Mouse (Mus musculus) limb, embryonic 11.5 days (tissue): Measurements from ENCODE around the gene Epha3. TPM values are rescaled to one million over a fixed set of nuclear protein-coding genes. Genes with fewer than 3 reads are reported as not detected.

Experiments used
- ATAC-seq: fragments of 200-750 bp; cut with Nextera tagmentation; 2 replicates; pipeline ENCODE4 v1.8.0; 2017; ENCODE audit warnings: low read depth; ENCODE audit not compliant: insufficient number of reproducible peaks, low FRiP score, low TSS enrichment
- DNase-seq: peaks from one replicate; pipeline ENCODE4 v3.0.0-alpha.2; 2015; ENCODE audit warnings: low spot score
- H3K27ac ChIP-seq: fragments of 300-500 bp; sonication (generic); replicated peaks from 2 replicates; pipeline ENCODE4 v1.5.1; 2014; ENCODE audit warnings: low read depth, mild to moderate bottlenecking, low read length
- H3K27me3 ChIP-seq: fragments of 300-500 bp; sonication (generic); 2 replicates; pipeline ENCODE4 v1.6.1; 2014; ENCODE audit warnings: mild to moderate bottlenecking, low read length, mixed read lengths; ENCODE audit not compliant: control insufficient read depth, insufficient read depth
- H3K36me3 ChIP-seq: fragments of 300-500 bp; sonication (generic); 2 replicates; pipeline ENCODE4 v1.6.1; 2014; ENCODE audit warnings: mild to moderate bottlenecking, low read length, moderate library complexity, mixed read lengths; ENCODE audit not compliant: control insufficient read depth, insufficient read depth
- H3K4me1 ChIP-seq: fragments of 300-500 bp; sonication (generic); 2 replicates; pipeline ENCODE4 v1.6.1; 2014; ENCODE audit warnings: low read length, mixed read lengths; ENCODE audit not compliant: control insufficient read depth, insufficient read depth
- H3K4me2 ChIP-seq: fragments of 300-500 bp; sonication (generic); 2 replicates; pipeline ENCODE4 v1.6.1; 2014; ENCODE audit warnings: low read depth, mild to moderate bottlenecking, moderate library complexity; ENCODE audit not compliant: severe bottlenecking
- H3K4me3 ChIP-seq: fragments of 300-500 bp; sonication (generic); 2 replicates; pipeline ENCODE4 v1.5.1; 2014; ENCODE audit warnings: low read depth, low read length
- H3K9ac ChIP-seq: fragments of 300-500 bp; sonication (generic); 2 replicates; pipeline ENCODE4 v1.6.1; 2014; ENCODE audit warnings: mild to moderate bottlenecking, low read length
- H3K9me3 ChIP-seq: fragments of 300-500 bp; sonication (generic); 2 replicates; pipeline ENCODE4 v1.6.1; 2016; ENCODE audit warnings: low read length; ENCODE audit not compliant: control insufficient read depth
- WGBS: fragments of 180-500 bp; shearing (Covaris S2); extraction: QIAGEN DNeasy Blood & Tissue Kit; methylation state at CpG from one replicate; pipeline ENCODE4 v1.1.7; 2014; 5-methylcytosine and 5-hydroxymethylcytosine counted together
- polyA plus RNA-seq: library from polyadenylated mRNA; unstranded; fragments of >200 nt; fragmentation: Nextera tagmentation; extraction: Ambion mirVana; gene quantifications from 2 replicates; pipeline ENCODE4 v1.2.1, GENCODE M21; 2014

Epha3 gene
- polyA plus RNA-seq, 1 experiment from 2014 or later: 16.8 TPM

- Histone ChIP-seq H3K27ac (no peak overlapping the region), H3K4me2 (no peak overlapping the region), H3K27me3 (no peaks in the 10 kb centered on the region), H3K9me3 (no peaks in the 10 kb centered on the region), H3K9ac (no peak overlapping the region), H3K36me3 (no peaks in the 10 kb centered on the region), H3K4me1 (peaks cover 2% of the 10 kb centered on the region; the same call in 1 of the 2 replicates), H3K4me3 (no peak overlapping the region)
- DNase-seq (peak; percentile 40), ATAC-seq (peak; percentile 72; the same call in 1 of the 2 replicates)
- 13% methylated on average over 6 of the region's 6 CpGs for WGBS
Observed at GRCm38 (mm10) chr16:63556410-63557146, 307.4 kb downstream of the Epha3 start.

- Histone ChIP-seq H3K4me2 (no peak overlapping the region), H3K4me3 (no peak overlapping the region), H3K4me1 (peaks cover 2% of the 10 kb centered on the region; the same call in 1 of the 2 replicates), H3K9ac (no peak overlapping the region), H3K9me3 (no peaks in the 10 kb centered on the region), H3K27me3 (no peaks in the 10 kb centered on the region), H3K27ac (no peak overlapping the region), H3K36me3 (no peaks in the 10 kb centered on the region)
- no peak for DNase-seq
- ATAC-seq: no peak
- WGBS: 90% methylated on average over 7 of the region's 7 CpGs
Observed at GRCm38 (mm10) chr16:63552531-63552930, 311.4 kb downstream of the Epha3 start.

GRCm38 (mm10) chr16:63539489-63539888 is 324.5 kb downstream of the Epha3 start:
- no peak for ATAC-seq

GRCm38 (mm10) chr16:63528821-63529220 is 335.2 kb downstream of the Epha3 start:
- H3K9me3 ChIP-seq: no peaks in the 10 kb centered on the region
- DNase-seq (no peak), ATAC-seq (no peak)
- H3K27me3 ChIP-seq: no peaks in the 10 kb centered on the region
- H3K4me2 ChIP-seq: no peak overlapping the region
- no peak overlapping the region for H3K27ac ChIP-seq
- no peaks in the 10 kb centered on the region for H3K36me3 ChIP-seq
- WGBS: 59% methylated on average over 2 of the region's 2 CpGs
- no peak overlapping the region for H3K4me3 ChIP-seq
- H3K4me1 ChIP-seq: no peaks in the 10 kb centered on the region
- H3K9ac ChIP-seq: no peak overlapping the region

More at GRCm38 (mm10) chr16:63539489-63539888, 324.5 kb downstream of the Epha3 start:
- Histone ChIP-seq H3K36me3 (no peaks in the 10 kb centered on the region), H3K4me2 (no peak overlapping the region), H3K27ac (no peak overlapping the region), H3K4me3 (no peak overlapping the region), H3K9ac (no peak overlapping the region), H3K9me3 (no peaks in the 10 kb centered on the region), H3K4me1 (no peaks in the 10 kb centered on the region), H3K27me3 (no peaks in the 10 kb centered on the region)
- DNase-seq: no peak

- H3K4me3 ChIP-seq: no peak overlapping the region
- no peaks in the 10 kb centered on the region for H3K36me3 ChIP-seq
- no peak overlapping the region for H3K9ac ChIP-seq
- no peak overlapping the region for H3K27ac ChIP-seq
- H3K4me1 ChIP-seq: no peaks in the 10 kb centered on the region
- H3K9me3 ChIP-seq: no peaks in the 10 kb centered on the region
- H3K4me2 ChIP-seq: no peak overlapping the region
- ATAC-seq: no peak
- no peaks in the 10 kb centered on the region for H3K27me3 ChIP-seq
- 92% methylated on average over 1 of the region's 1 CpGs for WGBS
- no peak for DNase-seq
Observed at GRCm38 (mm10) chr16:63517636-63518035, 346.3 kb downstream of the Epha3 start.

- DNase-seq (no peak), ATAC-seq (no peak)
- Histone ChIP-seq H3K9me3 (no peaks in the 10 kb centered on the region), H3K4me3 (no peak overlapping the region), H3K4me2 (no peak overlapping the region), H3K27ac (no peak overlapping the region), H3K9ac (no peak overlapping the region), H3K27me3 (no peaks in the 10 kb centered on the region), H3K4me1 (no peaks in the 10 kb centered on the region), H3K36me3 (no peaks in the 10 kb centered on the region)
- WGBS: 81% methylated on average over 2 of the region's 2 CpGs
Observed at GRCm38 (mm10) chr16:63510069-63510468, 353.9 kb downstream of the Epha3 start.

- H3K27me3 ChIP-seq: no peaks in the 10 kb centered on the region
- no peak overlapping the region for H3K4me2 ChIP-seq
- no peak overlapping the region for H3K4me3 ChIP-seq
- no peaks in the 10 kb centered on the region for H3K9me3 ChIP-seq
- 71% methylated on average over 2 of the region's 2 CpGs for WGBS
- H3K4me1 ChIP-seq: no peaks in the 10 kb centered on the region
- no peak for DNase-seq
- H3K27ac ChIP-seq: no peak overlapping the region
- H3K9ac ChIP-seq: no peak overlapping the region
- no peaks in the 10 kb centered on the region for H3K36me3 ChIP-seq
- ATAC-seq: no peak
Observed at GRCm38 (mm10) chr16:63506437-63506836, 357.5 kb downstream of the Epha3 start.

- ATAC-seq (no peak), DNase-seq (peak; percentile 34)
- no peak overlapping the region for H3K4me2 ChIP-seq
- WGBS: 25% methylated on average over 6 of the region's 6 CpGs
- no peak overlapping the region for H3K9ac ChIP-seq
- H3K36me3 ChIP-seq: no peaks in the 10 kb centered on the region
- H3K4me3 ChIP-seq: no peak overlapping the region
- H3K4me1 ChIP-seq: no peaks in the 10 kb centered on the region
- no peaks in the 10 kb centered on the region for H3K27me3 ChIP-seq
- H3K27ac ChIP-seq: no peak overlapping the region
- H3K9me3 ChIP-seq: no peaks in the 10 kb centered on the region
Observed at GRCm38 (mm10) chr16:63501456-63501855, 362.5 kb downstream of the Epha3 start.

GRCm38 (mm10) chr16:63500975-63501393 is 363.0 kb downstream of the Epha3 start:
- Histone ChIP-seq H3K27ac (no peak overlapping the region), H3K9ac (no peak overlapping the region), H3K27me3 (no peaks in the 10 kb centered on the region), H3K9me3 (no peaks in the 10 kb centered on the region), H3K4me2 (no peak overlapping the region), H3K4me3 (no peak overlapping the region), H3K36me3 (no peaks in the 10 kb centered on the region), H3K4me1 (no peaks in the 10 kb centered on the region)
- DNase-seq (no peak), ATAC-seq (no peak)
- 69% methylated on average over 4 of the region's 4 CpGs for WGBS
